Mouse (Mus musculus): ENCODE results near the gene Tmem202. TPM values are rescaled to one million over a fixed set of nuclear protein-coding genes. Genes with fewer than 3 reads are reported as not detected.

Tmem202 gene
- 1 to 10 TPM; 3.9 to 4.4 TPM for total RNA-seq (2021)

- intact Hi-C loops (cut with DNase I), result loop anchor here (5.0 kb wide), 1 partner anchor 52 kb away; the partner anchor contains the start of gene Arih1
Observed at GRCm38 (mm10) chr9:59539441-59540137, at the start of gene Tmem202, which contains the start of gene Hexa. TSS of gene Tmem202 (minus strand) at chr9:59539847. TSS of gene Hexa (plus strand) at chr9:59539540.

GRCm38 (mm10) chr9:59588710-59589671 is 49.3 kb upstream of the Tmem202 start:
- peak; percentile 82 to 94 for DNase-seq (ENCODE audit: low spot score in 2 of 2)
- intact Hi-C loops (cut with DNase I), result loop anchor here (1.0 kb wide), 1 partner anchor 28 kb away; the partner anchor contains the start of gene Parp6

More at GRCm38 (mm10) chr9:59539441-59540137, at the start of gene Tmem202, which contains the start of gene Hexa:
- DNase-seq (ENCODE audit: low spot score in 2 of 2), result peak; percentile 81 to 83

DNA sequence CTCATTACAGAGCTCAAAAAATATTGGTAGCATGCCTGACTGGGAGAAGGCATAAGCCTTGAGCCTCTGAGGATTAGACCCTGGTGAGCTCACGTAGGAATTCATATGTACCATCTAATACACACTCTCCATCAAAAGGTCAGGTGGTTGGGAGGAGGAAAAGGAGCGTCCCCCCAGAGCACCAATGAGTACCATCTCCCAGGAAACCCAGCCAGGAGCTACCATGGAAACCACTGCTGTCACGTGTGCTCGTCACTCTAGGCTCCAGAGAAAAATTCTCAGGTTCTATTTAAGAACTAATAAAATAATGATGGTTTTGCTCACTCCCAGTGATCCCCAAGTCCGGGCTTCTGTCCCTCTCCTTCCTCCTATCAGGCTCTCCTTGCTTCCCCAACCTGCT is 48.6 kb upstream of the Tmem202 start:
- peak; percentile 26 to 51 for DNase-seq (ENCODE audit: low spot score in 2 of 2)
- intact Hi-C loops (cut with DNase I), result no loop called here

DNA sequence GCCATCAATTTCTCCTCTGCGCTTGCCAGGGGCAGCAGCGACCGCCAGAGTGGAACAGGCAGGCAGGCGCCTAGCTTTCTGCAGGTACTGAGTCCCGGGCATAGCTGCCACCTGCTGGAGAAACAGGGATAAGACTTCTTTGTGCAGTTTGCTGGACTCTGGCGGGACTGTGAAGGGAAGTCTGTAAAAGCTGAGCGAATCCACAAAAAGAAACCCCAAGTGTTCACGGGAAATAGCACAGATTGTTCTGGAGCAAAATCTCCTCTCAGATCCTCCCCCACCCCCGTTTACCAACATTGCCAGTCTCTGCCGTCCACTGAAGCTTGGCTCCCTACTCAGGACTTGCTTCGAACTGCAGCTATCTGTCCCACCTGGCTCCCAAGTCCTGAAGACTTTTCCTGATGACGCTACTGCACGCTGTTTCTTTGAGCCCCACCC is 45.2 kb upstream of the Tmem202 start:
- intact Hi-C loops (cut with DNase I), result loop anchor here (1.0 kb wide), 1 partner anchor 18 kb away; no protein-coding TSS in a partner anchor

GRCm38 (mm10) chr9:59578505-59578867 is 38.8 kb upstream of the Tmem202 start:
- no peak for DNase-seq (ENCODE audit: low spot score in 2 of 2)

More for the DNA sequence above, 45.2 kb upstream of the Tmem202 start:
- DNase-seq (ENCODE audit: low spot score in 2 of 2), result peak; percentile 85 to 90

GRCm38 (mm10) chr9:59577844-59578504 is 38.3 kb upstream of the Tmem202 start, which contains the start of gene Celf6:
TSS of gene Celf6 (plus strand) at chr9:59577917.
- peak; percentile 90 to 98 for DNase-seq (ENCODE audit: low spot score in 2 of 2)
- intact Hi-C loops (cut with DNase I), result loop anchor here (5.0 kb wide), 1 partner anchor 91 kb away; the partner anchor contains the start of gene Arih1

More at GRCm38 (mm10) chr9:59578505-59578867, 38.8 kb upstream of the Tmem202 start:
- intact Hi-C loops (cut with DNase I), result loop anchor here (5.0 kb wide), 1 partner anchor 91 kb away; the partner anchor contains the start of gene Arih1

DNA sequence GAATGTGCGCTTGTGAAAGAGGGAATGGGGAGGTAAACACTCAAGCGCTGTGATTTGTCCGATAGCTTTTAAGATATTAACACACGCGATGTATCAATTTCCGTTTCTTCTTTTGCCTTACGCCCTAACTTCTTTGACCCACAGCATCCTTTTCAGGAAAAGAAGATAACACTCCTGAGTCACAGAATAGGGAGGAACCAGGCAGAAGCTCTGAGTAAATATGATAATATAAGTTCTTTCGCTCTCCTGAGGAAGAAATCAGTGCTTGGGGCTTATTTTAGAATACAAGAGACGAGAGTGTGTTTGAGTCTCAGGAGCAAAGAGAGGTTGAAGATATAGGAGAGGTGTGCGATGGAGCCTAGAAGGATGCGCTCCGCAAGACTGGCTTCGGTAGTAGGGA is 37.8 kb upstream of the Tmem202 start:
- no peak for DNase-seq (ENCODE audit: low spot score in 2 of 2)
- intact Hi-C loops (cut with DNase I), result loop anchor here (5.0 kb wide), 1 partner anchor 90 kb away; the partner anchor contains the start of gene Arih1

DNA sequence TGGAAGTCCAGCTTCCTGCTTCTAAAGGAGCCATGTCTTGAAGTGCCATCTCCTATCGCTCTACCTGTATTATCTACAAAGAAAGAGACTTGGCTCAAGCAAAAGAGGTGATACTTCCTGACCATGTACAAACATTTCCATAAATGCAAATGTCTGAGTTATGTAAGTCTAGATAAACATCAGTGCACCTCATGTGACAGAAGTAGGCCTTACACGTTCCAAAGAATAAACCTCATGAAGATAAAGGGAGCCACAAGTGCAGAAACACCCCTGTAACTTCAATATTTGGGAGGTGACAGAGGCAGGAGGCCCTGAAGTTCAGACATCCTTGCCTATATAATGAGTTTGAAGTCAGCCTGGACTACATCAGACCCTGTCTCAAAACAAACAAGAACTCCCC is 32.2 kb upstream of the Tmem202 start:
- no peak for DNase-seq (ENCODE audit: low spot score in 2 of 2)

DNA sequence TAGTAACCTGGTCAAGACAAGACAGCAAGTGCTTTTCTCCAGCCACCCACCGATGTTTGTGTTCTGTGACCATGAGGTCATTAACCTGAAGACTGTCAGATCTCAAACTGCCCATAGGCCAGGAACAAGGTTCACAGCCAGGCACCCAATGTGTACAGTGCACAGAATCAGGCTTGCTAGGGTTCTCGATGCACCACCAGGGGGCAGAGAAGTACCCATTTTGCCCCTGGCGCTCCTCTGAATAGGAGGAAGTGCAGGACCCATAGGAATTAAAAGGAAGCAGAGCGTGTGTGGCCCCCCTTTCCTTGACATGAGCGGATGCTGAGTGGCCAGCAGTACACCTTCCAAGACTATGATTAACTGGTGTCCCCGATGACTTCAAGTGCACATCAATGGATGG is 27.5 kb upstream of the Tmem202 start:
- peak; percentile 64 to 67 for DNase-seq (ENCODE audit: low spot score in 2 of 2)
- intact Hi-C loops (cut with DNase I), result loop anchor here (1.0 to 10.0 kb wide), 2 partner anchors 17 to 212 kb away; partner anchors contain the start of gene Bbs4

More for the DNA sequence above, 32.2 kb upstream of the Tmem202 start:
- intact Hi-C loops (cut with DNase I), result no loop called here

- peak; percentile 64 to 79 for DNase-seq (ENCODE audit: low spot score in 2 of 2)
- intact Hi-C loops (cut with DNase I), result loop anchor here (2.0 to 10.0 kb wide), 2 partner anchors 79 to 211 kb away; partner anchors contain the start of genes Arih1 and Bbs4
Observed at GRCm38 (mm10) chr9:59565600-59565999, 26.0 kb upstream of the Tmem202 start.

DNA sequence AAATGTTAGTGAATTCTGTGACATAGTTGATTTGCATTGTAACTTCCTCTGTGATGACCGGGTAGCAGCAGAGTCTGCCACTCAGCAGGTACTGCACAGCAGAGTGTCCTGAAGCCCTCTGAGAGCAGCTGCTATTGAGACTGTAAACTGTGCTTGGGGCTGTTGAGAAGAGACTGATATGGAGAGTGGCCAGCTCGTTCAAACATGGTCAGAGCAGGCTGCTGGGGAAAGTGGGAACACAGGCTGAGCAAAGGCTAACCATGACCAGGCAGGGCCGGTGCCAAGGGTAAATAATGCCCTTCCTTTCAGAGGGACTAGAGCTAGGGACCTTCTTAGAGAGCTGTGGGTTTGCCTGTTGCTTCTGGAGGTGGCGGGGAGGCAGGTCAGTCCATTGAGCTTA is 14.1 kb upstream of the Tmem202 start:
- intact Hi-C loops (cut with DNase I), result no loop called here
- no peak for DNase-seq (ENCODE audit: low spot score in 2 of 2)

- no peak for DNase-seq (ENCODE audit: low spot score in 2 of 2)
- intact Hi-C loops (cut with DNase I), result no loop called here
Observed at GRCm38 (mm10) chr9:59552610-59553009, 13.0 kb upstream of the Tmem202 start.

GRCm38 (mm10) chr9:59551620-59552031 is 12.0 kb upstream of the Tmem202 start:
- intact Hi-C loops (cut with DNase I), result no loop called here

DNA sequence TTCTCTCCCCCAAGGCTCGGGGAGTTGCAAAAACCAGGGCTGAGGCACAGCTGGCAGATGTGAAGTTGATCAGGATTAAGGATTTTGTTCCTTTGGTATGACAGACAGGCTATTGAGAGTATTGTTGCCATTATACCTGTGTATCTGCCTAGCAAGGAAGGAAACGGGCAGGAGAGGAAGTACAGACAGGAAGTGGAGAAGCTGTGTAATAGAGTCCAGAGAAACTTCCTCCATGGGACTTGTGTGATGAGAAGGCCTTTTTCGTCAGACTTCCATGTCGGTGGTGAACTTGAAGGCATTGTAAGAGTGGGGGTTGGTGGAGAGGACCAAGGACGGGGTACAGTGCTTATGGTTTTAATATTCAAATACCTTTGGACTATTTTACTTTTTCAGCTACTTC is 11.4 kb upstream of the Tmem202 start:
- intact Hi-C loops (cut with DNase I), result no loop called here
- DNase-seq (ENCODE audit: low spot score in 2 of 2), result no peak

More at GRCm38 (mm10) chr9:59551620-59552031, 12.0 kb upstream of the Tmem202 start:
- DNase-seq (ENCODE audit: low spot score in 2 of 2), result peak; percentile 45 to 85

DNA sequence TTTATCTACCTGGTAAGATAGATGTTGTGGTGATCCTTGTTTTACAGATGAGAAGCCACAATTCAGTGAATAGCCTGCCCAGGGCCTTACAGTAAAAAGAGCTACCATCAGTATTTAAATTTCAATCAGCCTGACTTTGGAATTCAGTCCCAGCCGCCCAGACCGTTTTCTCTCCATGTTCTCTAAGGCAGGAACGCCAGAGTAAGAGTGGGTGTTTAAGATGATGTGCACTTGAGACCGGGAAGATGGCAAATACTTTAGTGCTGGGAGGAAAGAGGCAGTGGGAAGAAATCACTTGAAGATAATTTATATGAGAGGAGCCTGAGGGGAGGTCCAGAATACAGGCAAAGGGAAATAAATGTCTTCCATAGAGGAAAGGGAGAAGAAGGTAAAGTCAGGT is 10.4 kb upstream of the Tmem202 start:
- intact Hi-C loops (cut with DNase I), result no loop called here
- peak; percentile 20 to 67 for DNase-seq (ENCODE audit: low spot score in 2 of 2)

DNA sequence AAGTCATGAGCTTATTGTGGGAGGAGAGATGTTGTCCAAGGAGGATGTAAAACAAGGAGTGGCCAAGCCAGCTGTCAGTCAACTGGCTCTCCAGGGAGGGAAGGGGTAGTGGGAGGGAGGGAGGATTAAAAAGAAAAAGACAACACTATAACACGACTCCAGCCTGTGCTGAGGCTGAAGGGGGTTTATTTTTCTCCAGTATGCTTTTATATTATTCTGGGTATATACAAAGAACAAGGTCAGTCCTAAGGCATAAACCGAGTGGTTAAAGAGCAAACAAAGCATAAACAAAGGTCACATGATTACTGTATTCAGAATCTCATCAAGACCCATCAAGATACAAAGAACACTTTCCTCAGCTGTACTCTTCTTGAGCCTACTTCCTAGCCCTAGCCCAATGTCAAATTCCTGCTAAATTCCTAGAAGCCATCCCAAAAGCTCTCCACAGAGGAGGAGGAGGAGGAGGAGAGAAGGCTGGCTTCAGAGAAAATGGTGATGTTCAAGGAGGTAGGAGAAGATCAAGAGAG is 9.4 kb upstream of the Tmem202 start:
- intact Hi-C loops (cut with DNase I), result no loop called here
- DNase-seq (ENCODE audit: low spot score in 2 of 2), result no peak

- DNase-seq (ENCODE audit: low spot score in 2 of 2), result no peak
- intact Hi-C loops (cut with DNase I), result no loop called here
Observed at GRCm38 (mm10) chr9:59547869-59548268, 8.2 kb upstream of the Tmem202 start.

DNA sequence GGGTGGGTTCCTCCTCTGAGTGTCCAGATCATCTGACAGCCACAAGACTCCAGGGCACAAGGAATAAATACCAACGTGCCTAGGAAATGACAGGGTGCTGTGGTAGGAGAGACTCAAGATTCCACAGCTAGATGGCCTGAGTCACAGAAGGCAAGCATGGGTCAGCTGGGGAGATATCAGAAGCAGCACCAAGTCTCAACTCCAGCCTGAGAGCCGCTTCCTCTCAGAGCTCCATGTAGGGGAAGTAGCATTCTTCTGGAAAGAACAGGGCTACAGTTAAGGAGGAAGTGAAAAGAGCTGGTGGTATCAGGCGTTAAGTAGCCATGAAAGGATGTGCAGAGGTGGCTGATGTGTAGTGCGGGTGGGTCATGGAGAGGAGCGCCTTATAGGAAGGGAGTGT is 5.1 kb upstream of the Tmem202 start:
- DNase-seq (ENCODE audit: low spot score in 2 of 2), result no peak
- intact Hi-C loops (cut with DNase I), result no loop called here
